Mouse (Mus musculus) neural tube, embryonic 10.5 days (tissue): ENCODE results near the gene 3110009E18Rik.

Experiments
- DNase-seq: peaks from one replicate; pipeline ENCODE4 v3.0.0-alpha.2; 2017; ENCODE audit warnings: low spot score; ENCODE audit errors: extremely low spot score

The 3110009E18Rik gene

GRCm38 (mm10) chr1:120142551-120142950, 21.6 kb downstream of the 3110009E18Rik start:
- no peak for DNase-seq

GRCm38 (mm10) chr1:120145527-120146216, 24.7 kb downstream of the 3110009E18Rik start:
- DNase-seq, result no peak

- DNase-seq, result no peak
Observed at GRCm38 (mm10) chr1:120146994-120147393, 26.0 kb downstream of the 3110009E18Rik start.

- DNase-seq, result peak; percentile 27
Observed at GRCm38 (mm10) chr1:120154232-120154631, 33.2 kb downstream of the 3110009E18Rik start.

- peak; percentile 31 for DNase-seq
Observed at GRCm38 (mm10) chr1:120155325-120155724, 34.3 kb downstream of the 3110009E18Rik start.

- DNase-seq, result no peak
Observed at GRCm38 (mm10) chr1:120158474-120159127, 37.6 kb downstream of the 3110009E18Rik start.

- no peak for DNase-seq
Observed at GRCm38 (mm10) chr1:120161502-120161901, 40.5 kb downstream of the 3110009E18Rik start.

- DNase-seq, result no peak
Observed at GRCm38 (mm10) chr1:120162616-120163015, 41.6 kb downstream of the 3110009E18Rik start.

GRCm38 (mm10) chr1:120168016-120168415, 47.0 kb downstream of the 3110009E18Rik start:
- DNase-seq, result no peak

- DNase-seq, result no peak
Observed at GRCm38 (mm10) chr1:120168674-120169073, 47.7 kb downstream of the 3110009E18Rik start.

- DNase-seq, result no peak
Observed at GRCm38 (mm10) chr1:120170307-120170706, 49.3 kb downstream of the 3110009E18Rik start.

- no peak for DNase-seq
Observed at GRCm38 (mm10) chr1:120171819-120172521, 51.0 kb downstream of the 3110009E18Rik start.

GRCm38 (mm10) chr1:120174991-120175390, 54.0 kb downstream of the 3110009E18Rik start:
- DNase-seq, result no peak

GRCm38 (mm10) chr1:120176313-120176712, 55.3 kb downstream of the 3110009E18Rik start:
- DNase-seq, result no peak

GRCm38 (mm10) chr1:120177141-120177540, 56.2 kb downstream of the 3110009E18Rik start:
- DNase-seq, result no peak

GRCm38 (mm10) chr1:120186204-120186603, 65.2 kb downstream of the 3110009E18Rik start:
- DNase-seq, result no peak

GRCm38 (mm10) chr1:120186655-120187054, 65.7 kb downstream of the 3110009E18Rik start:
- DNase-seq, result no peak

- DNase-seq, result no peak
Observed at GRCm38 (mm10) chr1:120187059-120187458, 66.1 kb downstream of the 3110009E18Rik start.

- DNase-seq, result no peak
Observed at GRCm38 (mm10) chr1:120189206-120189605, 68.2 kb downstream of the 3110009E18Rik start.

- no peak for DNase-seq
Observed at GRCm38 (mm10) chr1:120190300-120190699, 69.3 kb downstream of the 3110009E18Rik start.

- no peak for DNase-seq
Observed at GRCm38 (mm10) chr1:120190946-120191345, 70.0 kb downstream of the 3110009E18Rik start.

GRCm38 (mm10) chr1:120192321-120192720, 71.3 kb downstream of the 3110009E18Rik start:
- DNase-seq, result no peak
